Mouse (Mus musculus): Measurements from ENCODE around the gene Ndufa10. TPM values are rescaled to one million over a fixed set of nuclear protein-coding genes. Genes with fewer than 3 reads are reported as not detected.

Gene Ndufa10
- polyA plus RNA-seq, 1 experiment from 2014 or later = 246 TPM

- H3K27ac ChIP-seq (replicated peaks) = no peak overlapping the region
Observed at GRCm38 (mm10) chr1:92424714-92425113, 48.9 kb downstream of the Ndufa10 start.

DNA sequence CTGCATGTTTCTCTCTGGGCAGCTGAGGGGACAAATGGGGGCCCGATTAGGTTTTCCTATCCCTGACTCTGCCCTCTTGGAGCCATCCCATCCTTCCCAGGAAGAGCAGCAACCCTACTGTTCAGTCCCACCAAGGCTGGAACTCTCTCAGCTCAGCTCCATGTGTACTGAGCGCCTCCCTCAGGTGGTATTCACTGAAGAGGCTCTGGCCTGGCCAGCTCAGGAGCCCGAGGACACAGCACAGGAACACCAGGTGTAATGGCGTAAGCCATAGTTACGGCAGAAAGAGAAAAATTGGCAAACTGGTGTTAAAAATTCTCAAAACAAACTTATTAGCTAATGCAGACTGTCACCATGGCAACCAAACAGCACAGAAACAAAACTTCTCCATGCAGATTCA is 68.5 kb downstream of the Ndufa10 start:
- H3K9me3 ChIP-seq = no peaks in the 10 kb centered on the region
- 83% methylated on average over 5 of the region's 5 CpGs for WGBS
- no peaks in the 10 kb centered on the region for H3K4me1 ChIP-seq
- no peak overlapping the region for H3K4me3 ChIP-seq
- H3K4me2 ChIP-seq (replicated peaks) = no peak overlapping the region
- H3K27me3 ChIP-seq = no peaks in the 10 kb centered on the region
- H3K9ac ChIP-seq (replicated peaks) = no peak overlapping the region
- no peak overlapping the region for H3K27ac ChIP-seq (replicated peaks)
- H3K36me3 ChIP-seq = no peaks in the 10 kb centered on the region
- ATAC-seq (ENCODE audit: low FRiP score, low read depth) = no peak

More at GRCm38 (mm10) chr1:92424714-92425113, 48.9 kb downstream of the Ndufa10 start:
- no peaks in the 10 kb centered on the region for H3K4me1 ChIP-seq
- WGBS = 66% methylated on average over 7 of the region's 7 CpGs
- no peak overlapping the region for H3K9ac ChIP-seq (replicated peaks)
- no peaks in the 10 kb centered on the region for H3K27me3 ChIP-seq
- H3K9me3 ChIP-seq = no peaks in the 10 kb centered on the region
- no peaks in the 10 kb centered on the region for H3K36me3 ChIP-seq
- no peak for ATAC-seq (ENCODE audit: low FRiP score, low read depth)
- no peak overlapping the region for H3K4me3 ChIP-seq
- no peak overlapping the region for H3K4me2 ChIP-seq (replicated peaks)

- H3K4me1 ChIP-seq = peaks cover 17% of the 10 kb centered on the region
- no peaks in the 10 kb centered on the region for H3K36me3 ChIP-seq
- ATAC-seq (ENCODE audit: low FRiP score, low read depth) = no peak
- no peak overlapping the region for H3K4me2 ChIP-seq (replicated peaks)
- 93% methylated on average over 2 of the region's 2 CpGs for WGBS
- H3K27me3 ChIP-seq = 0 out of 2 replicates have a peak, but pooled peaks cover 3% of the 10 kb centered on the region
- H3K9me3 ChIP-seq = no peaks in the 10 kb centered on the region
- H3K9ac ChIP-seq (replicated peaks) = no peak overlapping the region
- no peak overlapping the region for H3K27ac ChIP-seq (replicated peaks)
- H3K4me3 ChIP-seq = no peak overlapping the region
Observed at GRCm38 (mm10) chr1:92400556-92400955, 73.1 kb downstream of the Ndufa10 start.

DNA sequence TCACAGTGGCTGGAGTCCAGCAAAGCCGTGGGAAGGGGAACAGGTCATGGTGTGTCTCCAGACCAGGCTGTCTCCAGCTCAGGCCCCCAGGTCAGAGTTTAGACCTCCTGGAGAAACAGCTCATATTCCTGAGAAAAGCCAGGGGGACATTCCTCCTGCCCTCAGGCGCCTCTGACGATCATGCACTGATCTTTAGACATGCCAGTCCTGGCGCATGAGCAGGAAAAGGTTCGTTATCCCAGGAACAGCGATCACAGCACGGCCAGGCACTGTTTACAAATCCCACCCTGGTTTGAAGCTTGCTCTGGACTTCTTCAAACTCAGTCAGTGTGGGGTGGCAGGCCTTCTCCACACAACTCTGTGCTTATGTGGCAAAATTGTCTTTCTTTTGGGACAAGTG is 75.1 kb downstream of the Ndufa10 start:
- ATAC-seq (ENCODE audit: low FRiP score, low read depth) = no peak
- H3K4me3 ChIP-seq = no peak overlapping the region
- no peaks in the 10 kb centered on the region for H3K36me3 ChIP-seq
- peaks cover 17% of the 10 kb centered on the region for H3K4me1 ChIP-seq
- H3K27ac ChIP-seq (replicated peaks) = 0 out of 2 replicates have a peak overlapping the region, but pooled peaks have one; percentile 64
- no peak overlapping the region for H3K9ac ChIP-seq (replicated peaks)
- H3K27me3 ChIP-seq = 0 out of 2 replicates have a peak, but pooled peaks cover 3% of the 10 kb centered on the region
- H3K4me2 ChIP-seq (replicated peaks) = no peak overlapping the region
- no peaks in the 10 kb centered on the region for H3K9me3 ChIP-seq
- 58% methylated on average over 7 of the region's 7 CpGs for WGBS

DNA sequence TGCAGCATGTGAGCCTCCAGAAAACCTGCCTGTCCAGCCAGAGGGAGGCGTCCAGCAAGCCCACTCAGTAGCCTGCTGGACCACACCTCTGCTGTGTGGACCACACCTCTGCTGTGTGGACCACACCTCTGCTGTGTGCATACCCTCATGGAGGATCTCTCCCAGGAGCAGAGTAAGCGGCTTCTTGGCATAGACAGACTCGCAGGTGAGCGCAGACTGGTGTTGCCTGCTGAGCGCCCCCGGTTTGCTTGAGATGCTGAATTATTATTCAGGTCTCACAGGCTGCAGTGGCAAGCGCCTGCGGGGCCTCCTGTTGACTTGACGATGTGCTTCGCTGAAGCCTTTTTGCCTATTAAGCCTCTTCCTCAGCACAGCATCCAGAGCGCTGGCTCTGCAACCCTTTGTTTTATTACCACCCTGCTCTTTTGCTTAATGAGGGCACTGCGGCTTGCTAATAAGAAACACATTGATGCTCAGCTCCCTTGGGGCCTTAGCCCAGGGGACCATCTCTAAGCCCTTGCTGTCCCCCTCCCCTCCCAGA is 76.1 kb downstream of the Ndufa10 start:
- Histone ChIP-seq H3K4me3 (no peak overlapping the region), H3K27me3 (0 out of 2 replicates have a peak, but pooled peaks cover 3% of the 10 kb centered on the region), H3K9me3 (no peaks in the 10 kb centered on the region), H3K9ac (replicated peaks) (no peak overlapping the region), H3K36me3 (no peaks in the 10 kb centered on the region), H3K4me1 (peaks cover 17% of the 10 kb centered on the region), H3K27ac (replicated peaks) (peak overlapping the region; percentile 64), H3K4me2 (replicated peaks) (peak overlapping the region; percentile 18; the same call in 1 of the 2 replicates)
- peak; percentile 56 for ATAC-seq (ENCODE audit: low FRiP score, low read depth)
- 5% methylated on average over 12 of the region's 12 CpGs for WGBS

DNA sequence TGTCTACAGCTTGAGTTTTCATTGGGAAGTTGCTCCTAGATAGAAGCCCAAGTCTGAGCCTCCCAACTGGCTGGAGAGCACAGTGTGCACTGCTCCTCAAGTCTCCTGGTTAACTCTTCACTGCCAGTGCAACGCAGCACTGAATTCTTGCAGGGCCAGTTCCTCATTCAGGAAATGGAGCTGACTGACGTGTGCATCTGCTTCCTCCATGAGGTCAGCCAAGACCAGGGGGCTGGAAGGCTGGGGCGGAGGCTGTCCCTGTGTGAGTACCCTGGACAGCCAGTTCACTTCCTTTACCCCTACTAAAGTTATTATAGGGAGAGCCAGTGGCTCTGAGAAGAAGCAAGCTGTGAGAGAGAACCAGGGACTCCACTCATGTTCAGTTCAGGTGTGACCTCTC is 79.4 kb downstream of the Ndufa10 start:
- H3K4me1 ChIP-seq = peaks cover 17% of the 10 kb centered on the region
- no peak overlapping the region for H3K4me2 ChIP-seq (replicated peaks)
- H3K9ac ChIP-seq (replicated peaks) = no peak overlapping the region
- 82% methylated on average over 3 of the region's 3 CpGs for WGBS
- H3K36me3 ChIP-seq = no peaks in the 10 kb centered on the region
- H3K27ac ChIP-seq (replicated peaks) = no peak overlapping the region
- no peak overlapping the region for H3K4me3 ChIP-seq
- H3K9me3 ChIP-seq = no peaks in the 10 kb centered on the region
- 0 out of 2 replicates have a peak, but pooled peaks cover 3% of the 10 kb centered on the region for H3K27me3 ChIP-seq
- ATAC-seq (ENCODE audit: low FRiP score, low read depth) = no peak

- Histone ChIP-seq H3K4me3 (no peak overlapping the region), H3K36me3 (no peaks in the 10 kb centered on the region), H3K9ac (replicated peaks) (no peak overlapping the region), H3K27me3 (0 out of 2 replicates have a peak, but pooled peaks cover 3% of the 10 kb centered on the region), H3K27ac (replicated peaks) (no peak overlapping the region), H3K4me2 (replicated peaks) (no peak overlapping the region), H3K4me1 (peaks cover 11% of the 10 kb centered on the region), H3K9me3 (no peaks in the 10 kb centered on the region)
- WGBS = 88% methylated on average over 6 of the region's 6 CpGs
- ATAC-seq (ENCODE audit: low FRiP score, low read depth) = no peak
Observed at GRCm38 (mm10) chr1:92393166-92393565, 80.5 kb downstream of the Ndufa10 start.

Small RNA genes within 50 kb of the gene (microRNA-seq; reads per million reads assigned to microRNA genes)
- 5.6 reads per million, percentile 20 among the genes with 10 or more reads in this experiment for gene Mir6900

Other genes starting within 250 kb of the Ndufa10 start
- not detected in 2 replicates for gene Olfr1416, start 11.3 kb upstream of the Ndufa10 start, polyA plus RNA-seq (2016; fragmentation: Nextera tagmentation; extraction: Ambion mirVana)
- gene Olfr1415, start 22.2 kb upstream of the Ndufa10 start, polyA plus RNA-seq (2016; fragmentation: Nextera tagmentation; extraction: Ambion mirVana) = not detected in 2 replicates
- not detected in 2 replicates for gene Olfr1414, start 44.8 kb upstream of the Ndufa10 start, polyA plus RNA-seq (2016; fragmentation: Nextera tagmentation; extraction: Ambion mirVana)
- gene Olfr1413, start 97.5 kb upstream of the Ndufa10 start, polyA plus RNA-seq (2016; fragmentation: Nextera tagmentation; extraction: Ambion mirVana) = not detected in 2 replicates
- gene Olfr1412, start 111.9 kb upstream of the Ndufa10 start, polyA plus RNA-seq (2016; fragmentation: Nextera tagmentation; extraction: Ambion mirVana) = not detected in 2 replicates
- not detected in 2 replicates for gene Olfr1411, start 120.6 kb upstream of the Ndufa10 start, polyA plus RNA-seq (2016; fragmentation: Nextera tagmentation; extraction: Ambion mirVana)
- gene Olfr1410, start 131.9 kb upstream of the Ndufa10 start, polyA plus RNA-seq (2016; fragmentation: Nextera tagmentation; extraction: Ambion mirVana) = not detected in 2 replicates
- 0.10 TPM in 1 of 2 replicates, not detected in the other for gene Olfr12, start 143.9 kb upstream of the Ndufa10 start, polyA plus RNA-seq (2016; fragmentation: Nextera tagmentation; extraction: Ambion mirVana)
- 389 and 410 TPM in 2 replicates for gene Cops9, start 168.1 kb upstream of the Ndufa10 start, polyA plus RNA-seq (2016; fragmentation: Nextera tagmentation; extraction: Ambion mirVana)
- not detected in 2 replicates for gene Otos, start 175.0 kb upstream of the Ndufa10 start, polyA plus RNA-seq (2016; fragmentation: Nextera tagmentation; extraction: Ambion mirVana)

Measured in midbrain, embryonic 12.5 days (tissue).